Mouse (Mus musculus): ENCODE measurements around the gene Mocs1. TPM values are rescaled to one million over a fixed set of nuclear protein-coding genes. Genes with fewer than 3 reads are reported as not detected.

Gene Mocs1
- polyA plus RNA-seq, 1 experiment from 2014 or later: 9.3 TPM

- WGBS: 32% methylated on average over 4 of the region's 4 CpGs
- H3K27ac ChIP-seq: peak overlapping the region; percentile 23; the same call in 1 of the 2 replicates
- H3K36me3 ChIP-seq: peaks cover 27% of the 10 kb centered on the region
Measured at GRCm38 (mm10) chr17:49468223-49468622, 40.1 kb downstream of the Mocs1 start.

DNA sequence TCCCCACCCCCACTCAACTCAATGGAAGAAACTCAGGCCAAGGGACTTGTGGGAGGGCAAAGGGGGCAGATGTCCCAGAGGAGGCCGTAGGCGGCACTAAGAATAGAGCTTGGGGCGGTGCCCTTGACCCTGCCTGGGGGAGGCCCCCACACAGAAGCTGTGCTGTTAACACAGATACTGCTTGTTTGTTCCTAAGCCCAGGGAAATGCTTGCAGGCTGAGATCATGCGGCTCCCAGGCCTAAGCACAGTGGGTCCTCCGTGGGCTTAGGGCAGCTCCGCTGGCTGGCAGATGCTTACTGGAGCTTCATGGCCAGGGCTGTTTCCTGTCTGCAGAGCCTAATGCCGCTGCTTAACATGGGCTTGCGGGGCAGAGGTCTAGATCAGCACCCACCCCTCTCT, 44.5 kb downstream of the Mocs1 start:
- DNase-seq (ENCODE audit: low spot score): peak; percentile 91
- Histone ChIP-seq H3K9me3 (no peaks in the 10 kb centered on the region), H3K27ac (peak overlapping the region; percentile 83), H3K4me1 (peaks cover 26% of the 10 kb centered on the region), H3K27me3 (ENCODE audit: insufficient read depth, poor library complexity, severe bottlenecking) (no peaks in the 10 kb centered on the region), H3K4me3 (peak overlapping the region; percentile 27), H3K36me3 (peaks cover 18% of the 10 kb centered on the region; the same call in 1 of the 2 replicates)
- WGBS: 22% methylated on average over 8 of the region's 8 CpGs

More at GRCm38 (mm10) chr17:49468223-49468622, 40.1 kb downstream of the Mocs1 start:
- Histone ChIP-seq H3K9me3 (no peaks in the 10 kb centered on the region), H3K4me3 (no peak overlapping the region), H3K4me1 (peaks cover 16% of the 10 kb centered on the region), H3K27me3 (ENCODE audit: insufficient read depth, poor library complexity, severe bottlenecking) (no peaks in the 10 kb centered on the region)
- no peak for DNase-seq (ENCODE audit: low spot score)

DNA sequence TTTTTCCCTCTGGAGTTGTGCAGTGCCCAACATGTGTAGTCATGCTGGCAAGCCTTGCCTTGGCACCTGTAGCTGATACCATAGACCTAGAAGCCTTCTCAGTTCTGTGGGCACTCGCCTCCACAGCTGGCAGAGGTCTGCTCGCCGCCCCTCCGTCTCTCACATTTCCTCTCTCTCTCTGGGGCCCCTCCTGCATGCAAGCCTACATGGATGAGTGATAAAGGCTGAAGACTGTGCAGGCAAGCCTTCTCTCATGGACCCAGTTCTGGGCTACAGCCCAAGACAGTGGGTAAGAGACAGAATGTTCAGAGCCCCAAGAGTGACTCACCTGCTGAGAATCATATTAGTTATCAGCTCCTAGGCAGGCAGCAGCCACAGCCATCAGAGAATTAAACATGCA, 45.9 kb downstream of the Mocs1 start:
- WGBS: 85% methylated on average over 4 of the region's 4 CpGs

DNA sequence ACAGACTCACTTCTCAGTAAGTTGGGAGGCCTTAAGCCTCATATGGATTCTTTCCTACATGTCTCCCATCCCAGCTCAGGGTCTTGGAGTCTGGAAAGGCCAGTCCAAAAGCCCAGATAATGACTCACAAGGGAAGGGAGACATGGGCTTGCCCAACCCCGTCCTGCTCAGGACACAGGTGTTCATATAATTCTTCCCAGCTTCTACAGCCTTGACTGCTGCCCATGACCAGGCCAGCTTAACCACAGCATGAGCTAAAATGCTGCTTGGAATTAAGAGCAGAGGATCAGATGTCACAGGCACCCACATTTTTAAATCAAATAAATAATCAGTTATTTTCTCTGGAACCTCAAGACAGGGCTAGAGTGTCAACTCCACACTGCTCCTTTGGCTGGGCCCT, 47.0 kb downstream of the Mocs1 start:
- 83% methylated on average over 1 of the region's 1 CpGs for WGBS
- peaks cover 26% of the 10 kb centered on the region for H3K4me1 ChIP-seq
- peaks cover 29% of the 10 kb centered on the region for H3K36me3 ChIP-seq
- no peak overlapping the region for H3K4me3 ChIP-seq
- no peak overlapping the region for H3K27ac ChIP-seq
- DNase-seq (ENCODE audit: low spot score): no peak
- no peaks in the 10 kb centered on the region for H3K27me3 ChIP-seq (ENCODE audit: insufficient read depth, poor library complexity, severe bottlenecking)
- H3K9me3 ChIP-seq: no peaks in the 10 kb centered on the region

More for the DNA sequence above, 45.9 kb downstream of the Mocs1 start:
- H3K27ac ChIP-seq: peak overlapping the region; percentile 83; the same call in 1 of the 2 replicates
- H3K4me1 ChIP-seq: peaks cover 26% of the 10 kb centered on the region
- no peaks in the 10 kb centered on the region for H3K9me3 ChIP-seq
- no peaks in the 10 kb centered on the region for H3K27me3 ChIP-seq (ENCODE audit: insufficient read depth, poor library complexity, severe bottlenecking)
- H3K4me3 ChIP-seq: no peak overlapping the region
- no peak for DNase-seq (ENCODE audit: low spot score)
- peaks cover 24% of the 10 kb centered on the region; the same call in 1 of the 2 replicates for H3K36me3 ChIP-seq

- no peaks in the 10 kb centered on the region for H3K9me3 ChIP-seq
- peaks cover 43% of the 10 kb centered on the region for H3K36me3 ChIP-seq
- H3K4me1 ChIP-seq: peaks cover 19% of the 10 kb centered on the region
- no peaks in the 10 kb centered on the region for H3K27me3 ChIP-seq (ENCODE audit: insufficient read depth, poor library complexity, severe bottlenecking)
- DNase-seq (ENCODE audit: low spot score): no peak
- H3K27ac ChIP-seq: no peak overlapping the region
- H3K4me3 ChIP-seq: no peak overlapping the region
- WGBS: 61% methylated on average over 4 of the region's 4 CpGs
Measured at GRCm38 (mm10) chr17:49477370-49477769, 49.2 kb downstream of the Mocs1 start.

DNA sequence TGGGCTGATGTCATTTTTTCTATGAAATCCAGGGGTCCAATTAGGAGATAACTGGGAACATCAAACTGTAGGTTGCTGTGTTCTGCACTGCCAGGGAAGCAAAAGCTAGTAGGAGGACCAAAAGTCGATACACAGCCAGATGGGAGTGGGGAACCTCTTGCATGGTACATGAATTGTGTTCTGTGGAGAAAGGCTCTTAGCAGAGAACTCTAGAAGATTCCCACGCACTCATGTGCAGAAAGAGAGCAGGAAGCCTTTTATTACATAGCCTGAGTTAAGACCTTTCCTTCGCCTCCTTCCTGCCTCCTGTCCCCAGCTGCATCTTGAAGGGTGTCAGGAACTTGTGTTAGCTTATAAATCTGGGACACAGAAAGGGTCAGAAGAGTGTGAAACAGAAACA, 53.7 kb downstream of the Mocs1 start:
- no peak for DNase-seq (ENCODE audit: low spot score)
- no peaks in the 10 kb centered on the region for H3K27me3 ChIP-seq (ENCODE audit: insufficient read depth, poor library complexity, severe bottlenecking)
- H3K4me3 ChIP-seq: no peak overlapping the region
- 79% methylated on average over 3 of the region's 3 CpGs for WGBS
- no peaks in the 10 kb centered on the region for H3K9me3 ChIP-seq
- no peak overlapping the region for H3K27ac ChIP-seq
- 0 out of 2 replicates have a peak, but pooled peaks cover 5% of the 10 kb centered on the region for H3K4me1 ChIP-seq
- peaks cover 49% of the 10 kb centered on the region for H3K36me3 ChIP-seq

GRCm38 (mm10) chr17:49484435-49484834, 56.3 kb downstream of the Mocs1 start:
- no peaks in the 10 kb centered on the region for H3K27me3 ChIP-seq (ENCODE audit: insufficient read depth, poor library complexity, severe bottlenecking)
- H3K4me1 ChIP-seq: peaks cover 11% of the 10 kb centered on the region
- H3K36me3 ChIP-seq: peaks cover 38% of the 10 kb centered on the region
- H3K9me3 ChIP-seq: no peaks in the 10 kb centered on the region
- H3K27ac ChIP-seq: peak overlapping the region; percentile 39; the same call in 1 of the 2 replicates
- WGBS: 71% methylated on average over 3 of the region's 3 CpGs
- H3K4me3 ChIP-seq: no peak overlapping the region
- DNase-seq (ENCODE audit: low spot score): no peak

DNA sequence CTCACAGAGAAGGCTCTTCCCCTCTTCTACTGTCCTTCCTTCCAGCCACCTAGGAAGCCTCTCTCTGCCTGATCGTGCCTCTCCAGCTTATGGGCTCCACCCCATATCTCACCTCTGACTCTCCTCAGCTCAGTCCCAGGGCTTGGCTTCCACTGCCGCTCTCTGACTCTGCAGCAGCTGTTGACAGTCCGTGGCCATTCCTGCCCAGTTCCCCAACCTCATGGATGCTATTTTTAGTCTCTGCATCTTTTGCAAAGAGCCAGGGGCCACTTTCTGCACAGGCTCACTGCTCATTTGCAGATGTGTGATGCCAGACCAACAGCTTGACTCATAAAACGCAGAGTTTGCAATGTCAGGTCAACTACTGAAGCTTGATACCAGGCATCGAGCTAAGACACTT, 60.9 kb downstream of the Mocs1 start:
- DNase-seq (ENCODE audit: low spot score): no peak
- 47% methylated on average over 5 of the region's 5 CpGs for WGBS
- Histone ChIP-seq H3K27me3 (ENCODE audit: insufficient read depth, poor library complexity, severe bottlenecking) (no peaks in the 10 kb centered on the region), H3K4me1 (peaks cover 18% of the 10 kb centered on the region), H3K27ac (peak overlapping the region; percentile 75), H3K9me3 (no peaks in the 10 kb centered on the region), H3K36me3 (peaks cover 21% of the 10 kb centered on the region), H3K4me3 (no peak overlapping the region)

- DNase-seq (ENCODE audit: low spot score): no peak
- Histone ChIP-seq H3K9me3 (no peaks in the 10 kb centered on the region), H3K4me3 (no peak overlapping the region), H3K27ac (no peak overlapping the region), H3K36me3 (peaks cover 24% of the 10 kb centered on the region), H3K4me1 (peaks cover 18% of the 10 kb centered on the region), H3K27me3 (ENCODE audit: insufficient read depth, poor library complexity, severe bottlenecking) (no peaks in the 10 kb centered on the region)
- WGBS: 90% methylated on average over 4 of the region's 4 CpGs
Measured at GRCm38 (mm10) chr17:49493276-49493675, 65.1 kb downstream of the Mocs1 start.

DNA sequence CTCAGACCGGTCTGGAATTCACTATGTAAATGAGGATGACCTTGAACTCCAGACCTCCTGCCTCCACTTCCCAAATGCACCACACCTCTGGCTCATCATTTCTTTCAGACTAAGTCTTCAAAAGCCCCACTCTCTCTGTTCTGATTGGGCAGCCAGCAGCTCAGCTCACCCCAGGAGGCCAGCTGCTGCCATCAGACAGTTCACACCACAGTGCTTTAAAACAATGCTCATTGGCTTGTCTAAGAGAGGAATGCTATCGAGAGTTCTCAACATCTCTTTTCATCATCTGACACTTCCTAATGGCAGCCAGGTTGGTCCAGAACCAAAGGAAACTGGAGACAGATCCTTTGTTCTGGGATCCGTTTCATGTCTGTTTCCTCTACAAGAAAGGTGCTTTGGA, 70.0 kb downstream of the Mocs1 start:
- Histone ChIP-seq H3K36me3 (peaks cover 24% of the 10 kb centered on the region), H3K4me3 (no peak overlapping the region), H3K4me1 (peaks cover 14% of the 10 kb centered on the region; the same call in 1 of the 2 replicates), H3K9me3 (no peaks in the 10 kb centered on the region), H3K27ac (no peak overlapping the region), H3K27me3 (ENCODE audit: insufficient read depth, poor library complexity, severe bottlenecking) (no peaks in the 10 kb centered on the region)
- DNase-seq (ENCODE audit: low spot score): no peak
- 69% methylated on average over 3 of the region's 3 CpGs for WGBS

- Histone ChIP-seq H3K9me3 (no peaks in the 10 kb centered on the region), H3K4me3 (no peak overlapping the region), H3K36me3 (peaks cover 10% of the 10 kb centered on the region; the same call in 1 of the 2 replicates), H3K27ac (no peak overlapping the region), H3K4me1 (peaks cover 14% of the 10 kb centered on the region; the same call in 1 of the 2 replicates), H3K27me3 (ENCODE audit: insufficient read depth, poor library complexity, severe bottlenecking) (no peaks in the 10 kb centered on the region)
- 89% methylated on average over 2 of the region's 2 CpGs for WGBS
- no peak for DNase-seq (ENCODE audit: low spot score)
Measured at GRCm38 (mm10) chr17:49499635-49500034, 71.5 kb downstream of the Mocs1 start.

GRCm38 (mm10) chr17:49500234-49500633, 72.1 kb downstream of the Mocs1 start:
- WGBS: 11% methylated on average over 2 of the region's 2 CpGs
- Histone ChIP-seq H3K4me1 (peaks cover 14% of the 10 kb centered on the region; the same call in 1 of the 2 replicates), H3K36me3 (peaks cover 8% of the 10 kb centered on the region; the same call in 1 of the 2 replicates), H3K27me3 (ENCODE audit: insufficient read depth, poor library complexity, severe bottlenecking) (no peaks in the 10 kb centered on the region), H3K9me3 (no peaks in the 10 kb centered on the region), H3K27ac (no peak overlapping the region), H3K4me3 (no peak overlapping the region)
- no peak for DNase-seq (ENCODE audit: low spot score)

DNA sequence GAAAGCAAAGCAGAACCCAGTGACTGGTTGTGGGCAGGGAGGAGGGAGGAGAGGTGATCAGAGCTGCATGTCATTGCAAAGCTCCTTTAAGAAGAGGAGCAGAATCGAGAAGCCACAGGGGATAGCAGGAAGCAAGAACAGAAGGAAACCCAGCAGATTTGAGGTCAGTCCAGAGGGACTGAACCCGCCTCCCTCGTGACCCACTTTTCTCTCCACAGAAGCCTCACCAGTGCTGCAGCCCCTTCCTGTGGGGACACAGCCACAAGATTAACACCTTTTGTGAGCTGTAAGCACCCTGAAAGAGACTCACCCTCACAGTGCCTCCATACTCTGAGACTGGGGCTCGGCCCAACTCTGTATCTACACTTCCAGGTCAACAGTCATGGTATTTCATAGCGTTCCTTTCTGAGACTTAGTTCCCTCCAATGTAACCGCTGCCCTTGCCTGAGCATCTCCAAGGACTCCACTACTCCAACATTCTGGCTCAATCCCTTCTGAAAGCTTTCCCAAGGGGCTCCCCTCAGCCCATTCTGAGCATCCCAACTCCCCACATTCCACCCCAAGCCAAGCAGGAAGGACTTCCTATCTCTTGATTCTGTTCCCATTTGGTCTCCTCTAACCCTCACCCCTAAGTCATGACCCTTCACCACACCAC, 75.2 kb downstream of the Mocs1 start:
- WGBS: 75% methylated on average over 6 of the region's 6 CpGs
- Histone ChIP-seq H3K27ac (no peak overlapping the region), H3K36me3 (no peaks in the 10 kb centered on the region), H3K4me3 (no peak overlapping the region), H3K27me3 (ENCODE audit: insufficient read depth, poor library complexity, severe bottlenecking) (no peaks in the 10 kb centered on the region), H3K4me1 (peaks cover 14% of the 10 kb centered on the region; the same call in 1 of the 2 replicates), H3K9me3 (no peaks in the 10 kb centered on the region)
- no peak for DNase-seq (ENCODE audit: low spot score)

Data from heart, embryonic 10.5 days (tissue).